Mouse (Mus musculus) layer of hippocampus, adult 8-10 months (tissue): ENCODE results near the gene Sim1. TPM values are rescaled to one million over a fixed set of nuclear protein-coding genes. Genes with fewer than 3 reads are reported as not detected.

Source experiments
- DNase-seq, 2 experiments: peaks; one replicate each; pipeline ENCODE4 v3.0.0; 2022; ENCODE audit warnings: low spot score in 2 of 2
- total RNA-seq, 4 experiments: library from RNA; stranded (reverse); gene quantifications; 2 replicates each; pipeline ENCODE4 v1.2.4; 2022

Gene Sim1
- total RNA-seq, 4 experiments from 2014 or later, result not detected

DNA sequence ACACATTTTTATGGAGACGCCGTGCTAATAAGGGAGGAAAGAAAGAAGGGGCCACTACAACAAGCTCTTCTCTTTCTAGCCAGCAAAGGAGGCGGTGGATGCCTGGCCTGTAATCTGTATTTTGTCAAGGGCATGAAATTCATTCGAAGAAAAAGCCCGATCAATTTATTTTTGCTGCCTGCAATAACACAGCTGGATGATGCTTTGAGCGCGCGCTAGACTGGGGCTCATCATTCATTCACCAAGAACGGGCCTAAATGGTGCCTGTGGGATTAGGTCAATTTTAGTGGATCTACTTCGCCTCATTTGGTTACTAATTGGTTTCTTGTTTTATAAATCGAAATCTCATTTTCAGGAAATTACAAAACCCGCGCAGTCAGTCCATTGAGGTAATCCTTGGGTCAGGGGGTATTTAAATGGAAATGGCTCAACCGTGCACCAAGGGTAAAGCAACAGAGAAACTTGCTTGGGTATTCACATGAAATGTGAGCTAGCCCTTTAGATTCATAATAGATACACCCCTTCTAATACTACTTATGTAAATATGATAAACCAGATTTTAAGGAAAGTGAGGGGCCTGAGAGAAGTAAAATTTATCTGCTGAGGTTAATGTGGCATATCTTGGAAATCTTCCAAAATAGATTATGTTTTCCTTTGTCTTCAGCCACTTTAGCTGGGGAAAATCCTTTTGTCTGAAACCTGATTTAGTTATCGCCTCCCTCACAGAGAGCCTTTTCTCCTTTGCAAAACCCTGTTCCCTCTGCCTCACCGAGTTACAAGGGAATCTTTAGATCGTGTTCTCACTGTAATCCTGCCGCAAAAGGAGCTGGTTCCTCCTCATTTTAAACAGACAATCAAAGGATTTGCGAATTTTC, 7.3 kb downstream of the Sim1 start:
- DNase-seq, result no peak

DNA sequence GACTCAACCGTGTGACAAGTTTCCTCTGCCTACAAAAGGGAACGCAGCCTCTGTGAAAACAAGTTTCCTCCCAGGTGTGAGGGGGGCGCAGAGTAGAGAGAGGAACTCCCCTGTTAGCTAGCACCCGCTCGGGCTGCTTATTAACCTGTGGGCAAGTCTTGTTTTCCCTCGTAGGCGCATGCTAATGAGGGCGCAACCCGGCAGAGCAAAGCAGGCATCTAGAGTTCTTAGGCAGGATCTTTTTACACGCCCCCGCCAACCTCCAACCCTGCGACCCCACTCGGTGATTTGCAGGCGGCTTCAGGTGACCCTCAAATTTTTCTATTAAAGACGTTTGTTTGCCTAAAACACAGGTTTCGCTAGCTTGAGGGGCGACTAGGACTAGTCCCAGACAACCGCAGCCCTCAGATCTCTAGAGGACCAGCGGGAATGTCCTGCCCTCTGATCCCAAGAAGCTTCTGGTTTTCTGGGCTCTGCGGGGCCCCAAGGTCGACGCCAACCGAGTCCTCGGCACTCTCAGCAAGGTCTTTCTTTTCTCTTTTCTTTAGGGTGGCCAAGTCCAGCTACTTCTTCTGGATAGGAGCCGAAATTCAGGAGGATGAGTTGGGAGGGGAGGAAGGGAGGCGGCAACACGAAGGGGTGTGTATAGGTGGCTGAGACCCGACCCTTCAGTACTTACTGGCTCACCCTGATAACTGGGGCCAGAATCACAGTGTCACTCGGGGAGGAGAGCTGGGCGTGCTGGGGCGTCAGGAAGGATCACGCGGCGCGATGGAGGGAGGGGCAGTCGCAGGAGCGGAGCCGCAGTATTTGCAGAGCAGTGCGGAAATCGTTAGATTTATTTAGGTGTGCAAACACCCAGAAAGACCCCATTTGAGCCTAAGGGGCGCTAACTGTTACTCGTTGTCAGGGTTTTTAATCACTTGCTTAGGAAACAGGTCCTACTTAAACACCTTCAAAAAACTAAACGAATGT, 8.5 kb downstream of the Sim1 start:
- no peak for DNase-seq

DNA sequence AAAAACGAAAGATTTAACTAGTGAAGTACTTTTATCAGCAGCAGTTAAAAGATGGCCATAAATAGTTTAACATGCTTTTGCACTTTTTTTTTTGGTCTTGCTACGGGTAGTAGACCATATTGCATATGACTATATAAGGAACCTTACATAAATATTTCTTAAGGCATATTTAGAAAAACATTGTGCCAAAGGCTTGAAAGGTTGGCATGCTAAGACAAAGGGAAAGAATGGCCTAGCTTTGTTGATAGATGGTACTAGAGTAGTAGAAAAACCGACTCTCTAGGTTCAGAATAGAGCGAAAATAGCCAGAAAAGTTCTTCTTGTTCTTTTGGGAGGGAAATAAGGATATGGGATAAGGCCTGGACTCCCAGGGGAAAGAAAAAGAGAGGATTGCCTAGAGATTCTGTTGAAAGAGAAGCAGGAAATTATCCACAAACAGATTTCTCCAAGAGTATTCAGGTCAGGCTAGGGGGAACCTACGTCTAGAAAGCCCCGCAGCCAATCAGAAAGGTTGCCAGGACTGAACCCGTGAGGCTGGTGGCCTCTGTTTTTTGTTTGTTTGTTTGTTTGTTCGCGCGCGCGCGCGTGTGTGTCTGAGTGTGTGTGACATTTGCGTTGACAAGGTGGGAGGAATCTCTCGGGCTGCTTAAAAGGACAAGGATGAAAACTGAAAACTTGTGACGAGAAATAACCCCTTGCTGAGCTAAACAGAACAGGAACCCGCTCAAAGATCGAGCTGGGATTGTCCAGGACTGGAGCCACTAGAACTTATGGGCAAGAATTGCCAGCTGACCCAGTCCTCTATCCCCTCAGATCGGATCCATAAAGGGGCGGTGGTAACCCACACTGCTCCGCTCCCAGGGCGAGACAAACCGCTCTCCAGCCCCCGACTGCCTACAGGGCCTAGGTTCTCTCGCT, 9.6 kb downstream of the Sim1 start:
- no peak for DNase-seq

DNA sequence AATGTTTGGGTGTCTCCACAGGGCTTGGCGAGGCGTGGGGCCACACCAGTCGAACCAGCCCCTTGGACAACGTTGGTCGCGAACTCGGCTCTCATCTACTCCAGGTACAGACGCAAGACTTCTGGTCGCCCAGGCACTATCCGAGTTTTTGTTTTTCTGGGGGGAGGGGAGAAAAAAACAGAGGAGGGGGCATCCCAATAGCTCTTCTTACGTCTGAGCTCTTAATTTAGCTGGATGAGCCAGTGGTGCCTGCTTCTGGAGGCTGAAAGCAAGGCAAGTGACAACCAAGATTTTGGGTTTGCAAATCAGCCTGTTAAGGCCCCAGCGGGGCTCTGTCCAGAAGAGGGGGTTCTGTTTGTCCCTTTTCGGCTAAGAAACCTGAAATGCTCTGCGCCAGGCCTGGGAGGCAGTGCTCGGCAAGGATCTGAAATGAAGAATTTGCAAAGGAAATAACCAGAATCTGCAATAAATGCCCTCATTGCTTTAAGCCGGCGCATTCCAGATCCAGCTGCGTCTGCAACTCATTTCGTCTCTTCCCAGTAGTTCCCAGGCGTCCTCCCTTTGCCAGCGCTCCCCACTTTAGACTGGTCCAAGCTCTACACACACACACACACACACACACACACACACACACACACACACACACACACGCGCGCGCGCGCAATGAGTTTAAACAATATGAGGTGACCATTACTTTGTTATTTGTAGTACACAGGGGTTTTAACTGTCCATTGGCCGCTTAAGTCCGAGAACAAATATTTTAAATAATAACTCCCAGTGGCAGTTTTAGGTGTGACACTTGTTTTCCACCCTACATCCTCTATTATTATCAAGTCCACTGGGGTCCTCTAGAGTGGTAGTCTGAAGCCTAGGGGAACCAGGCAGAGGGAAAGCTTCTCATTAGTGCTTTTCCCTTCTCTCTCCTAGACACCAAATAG, 10.5 kb downstream of the Sim1 start:
- DNase-seq, result no peak

- no peak for DNase-seq
These were observed 15.8 kb downstream of the Sim1 start for GRCm38 (mm10) chr10:50910400-50910799.

GRCm38 (mm10) chr10:50910861-50911410, 16.4 kb downstream of the Sim1 start:
- DNase-seq, result no peak

DNA sequence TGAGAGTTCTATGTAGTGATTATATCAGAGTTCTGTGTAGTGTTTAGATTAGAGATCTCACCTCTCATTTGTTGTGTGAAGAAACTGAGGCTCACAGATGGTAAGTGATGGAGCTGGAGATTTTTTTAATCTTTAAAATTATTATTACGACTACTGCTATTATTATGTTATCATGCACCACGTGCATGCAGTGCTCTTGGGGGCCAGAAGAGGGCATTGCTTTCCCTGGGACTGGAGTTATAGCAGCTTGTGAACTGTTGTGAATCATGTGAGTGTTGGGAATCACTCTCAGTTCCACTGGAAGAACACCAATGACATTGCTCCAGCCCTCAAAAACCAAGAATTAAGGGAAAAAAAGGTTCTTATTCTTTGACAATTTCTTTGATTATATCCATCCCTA, 21.1 kb downstream of the Sim1 start:
- DNase-seq, result no peak

DNA sequence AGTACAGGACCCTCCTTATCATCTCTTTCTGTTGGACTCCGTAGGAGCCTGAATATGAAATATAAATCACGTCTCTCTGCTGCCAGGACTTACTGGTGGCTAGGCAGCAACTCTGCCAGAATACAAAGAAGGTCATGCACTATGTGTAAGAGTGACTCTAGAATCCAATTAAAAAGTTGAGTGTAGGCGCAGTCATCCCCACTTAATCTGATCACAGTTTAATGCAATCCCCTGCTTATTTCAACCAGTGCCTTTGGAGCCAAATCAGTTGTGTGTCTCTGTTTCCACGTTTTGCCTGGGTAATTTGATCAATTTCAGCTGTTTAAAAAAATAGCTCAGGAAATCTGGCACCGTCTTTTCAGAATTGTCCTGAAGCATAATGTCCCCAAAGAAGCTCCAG, 34.7 kb downstream of the Sim1 start:
- no peak for DNase-seq

GRCm38 (mm10) chr10:50935673-50936072, 41.1 kb downstream of the Sim1 start:
- DNase-seq, result no peak

- no peak for DNase-seq
These were observed 79.1 kb downstream of the Sim1 start for GRCm38 (mm10) chr10:50973625-50974024.

- no peak for DNase-seq
These were observed 87.3 kb downstream of the Sim1 start for GRCm38 (mm10) chr10:50981849-50982248.

DNA sequence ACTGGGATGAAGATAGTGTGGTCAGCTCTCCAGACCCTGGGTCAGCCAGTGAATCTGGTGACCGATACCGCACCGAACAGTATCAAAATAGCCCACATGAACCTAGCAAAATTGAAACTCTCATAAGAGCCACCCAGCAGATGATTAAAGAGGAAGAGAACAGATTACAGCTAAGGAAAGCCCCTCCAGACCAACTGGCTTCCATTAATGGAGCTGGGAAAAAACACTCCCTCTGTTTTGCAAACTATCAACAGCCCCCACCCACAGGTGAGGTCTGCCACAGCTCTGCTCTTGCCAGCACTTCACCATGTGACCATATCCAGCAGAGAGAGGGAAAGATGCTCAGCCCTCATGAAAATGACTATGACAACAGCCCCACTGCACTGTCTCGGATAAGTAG, 89.1 kb downstream of the Sim1 start:
- no peak for DNase-seq

DNA sequence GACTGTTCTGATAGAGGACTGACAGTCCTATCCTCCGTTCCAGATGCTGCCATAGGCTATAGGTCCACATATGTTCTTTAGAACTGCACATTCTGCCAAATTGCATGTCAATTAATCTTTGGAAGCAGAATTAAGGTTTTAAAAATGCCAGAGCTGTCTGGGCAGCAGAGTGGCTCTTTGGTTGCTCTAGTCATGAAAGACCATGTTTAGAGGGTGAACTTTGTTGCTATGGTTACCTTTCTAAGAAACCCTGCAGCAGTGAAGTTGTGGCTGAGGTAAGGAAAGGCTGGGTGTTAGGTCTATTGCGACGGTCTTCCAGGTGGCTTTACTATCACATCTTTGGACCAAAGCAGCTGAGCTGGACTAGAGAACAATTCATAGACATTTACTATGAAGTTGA, 113.2 kb downstream of the Sim1 start:
- no peak for DNase-seq

DNA sequence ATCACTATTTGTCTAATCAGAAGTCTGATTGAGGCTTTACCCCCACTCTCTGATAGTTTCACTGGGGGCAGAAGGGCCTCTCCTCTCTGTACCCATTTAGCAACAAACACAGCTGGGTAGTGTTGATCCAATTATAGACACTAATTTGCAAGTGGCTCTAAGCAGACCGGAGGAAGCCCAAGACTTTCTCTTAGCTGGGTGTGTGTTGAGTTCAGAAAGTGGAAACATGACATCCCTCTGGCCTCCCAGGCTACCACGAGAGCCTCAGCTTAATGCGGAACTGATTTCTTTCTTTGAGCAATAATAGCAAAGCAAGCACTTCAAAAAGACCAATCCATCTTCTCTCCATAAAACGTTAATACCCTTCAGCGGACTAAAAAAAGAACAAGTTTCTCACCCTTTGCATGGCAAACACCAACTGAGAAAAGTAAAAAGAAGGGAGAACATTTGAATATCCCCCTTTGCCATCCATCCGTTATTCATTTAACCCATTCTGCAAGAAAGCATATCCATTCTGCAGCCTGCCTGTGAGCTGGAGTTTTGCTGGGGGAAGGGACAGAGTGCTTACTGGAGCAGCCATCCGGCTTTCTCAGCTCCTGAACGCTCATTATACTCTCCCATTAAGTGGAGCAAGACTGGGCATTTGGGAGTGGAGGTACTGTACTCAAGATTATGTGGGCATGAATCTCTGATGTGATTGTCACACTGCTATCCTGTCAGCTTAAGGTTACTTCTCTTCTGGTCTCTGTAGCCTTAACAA, 117.0 kb downstream of the Sim1 start:
- DNase-seq, result no peak

- DNase-seq, result no peak
These were observed 120.3 kb downstream of the Sim1 start for GRCm38 (mm10) chr10:51014901-51015300.

- DNase-seq, result no peak
These were observed 120.8 kb downstream of the Sim1 start for GRCm38 (mm10) chr10:51015362-51015761.

- DNase-seq, result no peak
These were observed 129.0 kb downstream of the Sim1 start for GRCm38 (mm10) chr10:51023308-51024279.
